Mouse (Mus musculus): Measurements from ENCODE around the gene Degs1. TPM values are rescaled to one million over a fixed set of nuclear protein-coding genes. Genes with fewer than 3 reads are reported as not detected.

Gene Degs1
- polyA plus RNA-seq (2016; fragmentation: Nextera tagmentation; extraction: Ambion mirVana): 67.7 and 68.0 TPM in 2 replicates

DNA sequence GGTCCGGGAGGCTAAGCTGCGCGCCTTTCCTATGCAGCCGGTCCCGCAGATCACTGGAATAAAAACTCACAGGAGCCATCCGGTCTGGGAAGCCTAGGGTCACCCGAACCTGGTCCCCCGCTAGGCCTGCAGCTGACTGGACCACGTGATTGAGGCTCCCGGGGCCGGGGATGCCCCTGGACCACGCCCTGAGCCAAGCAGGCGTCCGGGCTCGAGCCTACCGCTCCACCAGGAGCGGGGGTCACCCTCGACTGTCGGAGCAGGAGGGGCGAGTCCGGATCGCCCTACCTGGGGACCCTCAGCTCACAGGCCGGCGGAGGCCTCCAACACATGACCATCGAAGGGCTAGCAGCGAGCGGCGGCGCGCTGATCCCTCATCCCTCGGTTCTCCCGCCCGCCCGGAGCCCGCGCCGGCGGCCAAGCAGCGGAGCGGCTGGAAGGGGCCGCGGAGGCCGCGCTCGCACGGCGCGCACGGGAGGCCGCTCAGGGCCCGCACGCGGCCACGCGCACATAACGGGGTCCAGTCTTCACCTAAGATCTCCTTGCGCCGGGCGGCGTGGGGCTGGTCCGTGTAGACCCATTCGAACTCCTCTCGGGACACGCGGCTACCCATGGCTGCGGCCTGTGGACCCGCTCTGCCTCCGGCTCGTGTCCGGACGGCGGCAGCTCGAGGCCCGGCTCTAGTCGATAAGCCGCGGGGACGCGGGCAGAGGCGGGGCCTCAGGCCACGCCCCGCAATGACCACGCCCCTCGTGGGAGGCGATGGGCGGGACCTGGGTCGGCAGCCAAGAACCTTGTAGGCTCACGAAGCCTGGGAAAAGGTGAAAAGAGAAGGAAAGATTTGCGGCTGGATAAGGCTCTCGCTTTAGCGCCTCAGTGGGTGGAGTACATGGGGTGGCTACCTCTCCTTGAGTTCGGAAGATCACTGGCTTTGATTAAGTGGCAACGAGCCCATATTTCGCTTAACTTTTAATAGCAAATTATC, at the start of gene Degs1:
Gene Degs1, minus strand, starts transcription at position 714 of the 985 bp plus-strand sequence.
- no peaks in the 10 kb centered on the region for H3K9me3 ChIP-seq
- peak within 1 kb of the TSS; percentile 66 for H3K27ac ChIP-seq
- no peaks in the 10 kb centered on the region for H3K27me3 ChIP-seq (replicated peaks)
- peak within 1 kb of the TSS; percentile 68 for H3K4me3 ChIP-seq
- peak within 1 kb of the TSS; percentile 80 for H3K4me2 ChIP-seq (replicated peaks)
- peak; percentile 91 for ATAC-seq (ENCODE audit: low FRiP score, low read depth)
- peaks cover 16% of the 10 kb centered on the region for H3K4me1 ChIP-seq
- under 1% methylated on average over 94 of the region's 94 CpGs for WGBS
- H3K36me3 ChIP-seq: peaks cover 16% of the 10 kb centered on the region
- H3K9ac ChIP-seq: peak within 1 kb of the TSS; percentile 86

DNA sequence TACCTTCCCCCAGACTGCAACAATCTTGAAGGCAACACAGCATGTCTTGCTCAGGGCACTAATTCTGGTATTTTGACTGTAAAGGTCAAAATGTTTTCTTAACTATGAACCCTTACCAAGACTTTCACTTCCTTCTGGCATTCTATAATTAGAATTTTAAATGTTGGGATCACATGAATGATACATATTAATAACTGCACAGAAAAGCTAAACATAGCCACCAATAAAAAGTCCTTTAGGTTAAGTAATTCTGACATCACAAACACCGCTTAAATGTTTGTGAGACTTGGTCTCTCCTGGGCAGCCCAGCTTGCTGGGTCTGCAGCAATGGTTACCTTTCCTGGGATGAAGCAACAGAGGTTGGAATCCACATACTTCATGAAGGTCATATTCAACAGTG, 43.3 kb upstream of the Degs1 start:
- no peaks in the 10 kb centered on the region for H3K27me3 ChIP-seq (replicated peaks)
- no peak overlapping the region for H3K4me3 ChIP-seq
- H3K9ac ChIP-seq: no peak overlapping the region
- no peaks in the 10 kb centered on the region for H3K9me3 ChIP-seq
- H3K36me3 ChIP-seq: peaks cover 74% of the 10 kb centered on the region
- ATAC-seq (ENCODE audit: low FRiP score, low read depth): no peak
- no peaks in the 10 kb centered on the region for H3K4me1 ChIP-seq
- no peak overlapping the region for H3K4me2 ChIP-seq (replicated peaks)
- WGBS: 93% methylated on average over 1 of the region's 1 CpGs
- no peak overlapping the region for H3K27ac ChIP-seq

DNA sequence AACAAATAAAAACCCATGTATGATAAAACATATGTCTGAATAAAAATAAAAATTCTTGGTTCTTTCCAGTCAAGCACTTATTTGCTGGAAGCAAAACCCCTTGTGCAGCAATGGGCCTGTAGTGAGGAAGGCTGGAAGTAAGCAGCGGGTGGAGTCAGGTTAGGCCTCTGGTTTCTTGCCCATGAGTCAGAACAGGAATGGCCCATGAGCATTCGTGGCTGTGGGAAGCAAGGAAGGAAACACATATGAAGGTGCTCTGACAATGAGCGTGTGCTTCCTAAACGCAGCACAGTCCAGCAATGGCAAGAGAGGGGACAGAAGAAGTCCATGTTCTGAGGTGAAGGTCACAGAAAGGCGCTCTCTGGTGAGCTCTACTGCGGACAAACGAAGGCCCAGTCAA, 41.9 kb upstream of the Degs1 start:
- 95% methylated on average over 7 of the region's 7 CpGs for WGBS
- ATAC-seq (ENCODE audit: low FRiP score, low read depth): no peak
- Histone ChIP-seq H3K4me2 (replicated peaks) (no peak overlapping the region), H3K9ac (no peak overlapping the region), H3K36me3 (peaks cover 79% of the 10 kb centered on the region), H3K4me3 (no peak overlapping the region), H3K4me1 (no peaks in the 10 kb centered on the region), H3K9me3 (no peaks in the 10 kb centered on the region), H3K27me3 (replicated peaks) (no peaks in the 10 kb centered on the region), H3K27ac (no peak overlapping the region)

DNA sequence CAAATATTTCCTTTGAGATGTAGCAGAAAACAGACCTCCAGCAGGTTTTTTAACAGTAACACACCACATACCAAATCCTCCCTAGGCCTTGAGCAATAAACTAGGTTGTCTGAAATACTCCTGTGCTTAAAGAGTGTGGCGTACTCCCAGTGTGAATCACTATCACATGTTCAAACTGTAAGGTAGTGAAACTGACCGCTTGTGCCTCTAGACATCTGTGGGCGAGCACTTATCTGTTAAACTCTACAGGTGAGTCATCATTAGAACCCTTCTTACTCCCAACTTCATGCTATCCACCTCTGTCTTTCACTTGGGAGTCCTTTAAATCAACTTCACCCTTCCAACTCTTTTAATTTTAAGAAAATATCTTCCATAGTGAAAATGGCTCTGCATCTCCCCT, 40.5 kb upstream of the Degs1 start:
- WGBS: 97% methylated on average over 3 of the region's 3 CpGs
- H3K9ac ChIP-seq: no peak overlapping the region
- no peaks in the 10 kb centered on the region for H3K27me3 ChIP-seq (replicated peaks)
- H3K4me2 ChIP-seq (replicated peaks): no peak overlapping the region
- no peak overlapping the region for H3K27ac ChIP-seq
- no peaks in the 10 kb centered on the region for H3K9me3 ChIP-seq
- H3K36me3 ChIP-seq: peaks cover 82% of the 10 kb centered on the region
- no peak overlapping the region for H3K4me3 ChIP-seq
- no peak for ATAC-seq (ENCODE audit: low FRiP score, low read depth)
- no peaks in the 10 kb centered on the region for H3K4me1 ChIP-seq

DNA sequence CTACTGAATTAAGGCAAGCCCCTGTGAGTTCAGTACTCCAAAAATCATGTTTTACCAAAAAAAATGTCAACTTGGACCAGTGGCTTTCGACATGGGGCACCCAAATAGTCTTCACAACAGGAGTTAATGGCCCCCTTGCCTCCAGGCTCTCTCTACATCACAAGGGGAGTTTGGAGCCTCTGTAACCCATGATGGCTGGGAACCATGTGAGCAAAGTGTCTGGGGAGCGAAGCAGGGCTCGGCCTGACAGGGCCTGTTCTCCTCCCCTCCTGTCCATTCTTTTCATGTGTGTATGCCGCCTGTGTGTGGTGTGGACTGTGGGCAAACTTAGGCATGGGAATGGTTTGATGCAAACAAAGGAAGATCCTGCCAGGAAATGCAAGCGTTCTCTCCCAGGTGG, 31.6 kb upstream of the Degs1 start:
- no peak for ATAC-seq (ENCODE audit: low FRiP score, low read depth)
- no peaks in the 10 kb centered on the region for H3K4me1 ChIP-seq
- peaks cover 64% of the 10 kb centered on the region for H3K36me3 ChIP-seq
- H3K27me3 ChIP-seq (replicated peaks): no peaks in the 10 kb centered on the region
- H3K4me3 ChIP-seq: no peak overlapping the region
- no peak overlapping the region for H3K4me2 ChIP-seq (replicated peaks)
- H3K27ac ChIP-seq: no peak overlapping the region
- 0 out of 2 replicates have a peak, but pooled peaks cover 5% of the 10 kb centered on the region for H3K9me3 ChIP-seq
- H3K9ac ChIP-seq: no peak overlapping the region
- WGBS: 97% methylated on average over 5 of the region's 5 CpGs

DNA sequence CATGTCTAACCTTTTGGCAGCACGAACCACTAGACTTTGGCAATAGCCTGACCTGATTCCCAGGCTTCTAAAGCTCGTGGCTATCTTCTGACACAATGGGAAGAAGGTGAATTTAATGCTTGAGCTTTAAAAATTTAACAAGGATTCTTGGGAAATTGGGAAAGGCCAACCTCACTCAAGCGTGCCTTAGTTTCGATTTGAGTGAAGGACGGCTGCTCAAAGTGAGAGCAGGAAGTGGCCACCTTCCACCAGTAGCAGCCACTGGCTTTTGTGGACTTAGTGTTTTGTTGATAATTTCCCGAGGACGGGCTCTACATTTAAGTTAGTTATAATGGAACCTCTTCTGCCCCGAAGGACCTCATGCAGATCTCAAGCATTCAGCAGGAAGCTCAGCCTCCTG, 30.6 kb upstream of the Degs1 start:
- WGBS: 93% methylated on average over 8 of the region's 8 CpGs
- Histone ChIP-seq H3K9ac (no peak overlapping the region), H3K27me3 (replicated peaks) (no peaks in the 10 kb centered on the region), H3K36me3 (peaks cover 55% of the 10 kb centered on the region), H3K4me1 (no peaks in the 10 kb centered on the region), H3K27ac (no peak overlapping the region), H3K9me3 (0 out of 2 replicates have a peak, but pooled peaks cover 5% of the 10 kb centered on the region), H3K4me2 (replicated peaks) (no peak overlapping the region), H3K4me3 (no peak overlapping the region)
- no peak for ATAC-seq (ENCODE audit: low FRiP score, low read depth)

DNA sequence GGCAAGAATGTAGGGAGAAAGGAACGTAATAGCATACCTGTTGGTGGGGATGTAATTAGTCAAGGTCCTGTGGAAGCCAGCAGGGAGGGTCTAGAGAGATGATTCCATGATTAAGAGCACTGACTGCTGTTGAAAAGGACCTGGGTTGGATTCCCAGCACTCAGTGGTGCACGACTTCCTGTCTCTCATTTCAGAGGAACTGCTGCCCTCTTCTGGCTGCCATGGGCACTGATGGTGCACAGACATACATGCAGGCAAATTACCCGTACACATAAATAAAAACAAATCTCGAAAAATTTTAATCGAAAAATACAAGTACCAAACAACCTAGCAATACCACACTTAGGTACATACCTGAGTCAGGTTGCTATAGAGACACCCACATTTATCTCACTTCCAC, 28.8 kb upstream of the Degs1 start:
- WGBS: 96% methylated on average over 5 of the region's 5 CpGs
- H3K4me1 ChIP-seq: no peaks in the 10 kb centered on the region
- no peak overlapping the region for H3K9ac ChIP-seq
- no peak overlapping the region for H3K4me2 ChIP-seq (replicated peaks)
- H3K4me3 ChIP-seq: no peak overlapping the region
- no peaks in the 10 kb centered on the region for H3K27me3 ChIP-seq (replicated peaks)
- H3K36me3 ChIP-seq: peaks cover 37% of the 10 kb centered on the region
- no peak for ATAC-seq (ENCODE audit: low FRiP score, low read depth)
- 0 out of 2 replicates have a peak, but pooled peaks cover 5% of the 10 kb centered on the region for H3K9me3 ChIP-seq
- H3K27ac ChIP-seq: no peak overlapping the region

DNA sequence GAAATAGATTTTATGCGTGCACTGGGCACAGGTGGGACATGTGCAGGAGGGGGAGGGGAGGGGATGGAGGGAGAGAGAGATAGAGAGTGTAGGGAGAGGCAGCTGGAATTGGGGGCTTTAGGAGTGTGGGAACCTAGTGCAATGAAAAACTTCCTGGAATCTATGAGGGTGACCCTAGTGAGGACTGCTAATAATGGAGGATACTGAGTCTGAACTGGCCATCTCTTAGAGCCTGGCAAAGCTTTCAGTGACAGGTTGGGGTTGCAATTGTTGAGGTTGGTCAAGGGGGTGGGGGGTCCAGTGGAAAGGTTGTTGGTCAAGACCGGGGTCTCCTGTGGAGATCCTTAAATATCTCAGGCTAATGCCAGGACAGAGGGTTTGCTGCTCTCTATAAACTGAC, 27.7 kb upstream of the Degs1 start:
- Histone ChIP-seq H3K9ac (no peak overlapping the region), H3K4me1 (no peaks in the 10 kb centered on the region), H3K4me3 (no peak overlapping the region), H3K36me3 (peaks cover 28% of the 10 kb centered on the region), H3K4me2 (replicated peaks) (no peak overlapping the region), H3K9me3 (0 out of 2 replicates have a peak, but pooled peaks cover 5% of the 10 kb centered on the region), H3K27me3 (replicated peaks) (no peaks in the 10 kb centered on the region), H3K27ac (no peak overlapping the region)
- WGBS: 89% methylated on average over 2 of the region's 2 CpGs
- ATAC-seq (ENCODE audit: low FRiP score, low read depth): no peak

DNA sequence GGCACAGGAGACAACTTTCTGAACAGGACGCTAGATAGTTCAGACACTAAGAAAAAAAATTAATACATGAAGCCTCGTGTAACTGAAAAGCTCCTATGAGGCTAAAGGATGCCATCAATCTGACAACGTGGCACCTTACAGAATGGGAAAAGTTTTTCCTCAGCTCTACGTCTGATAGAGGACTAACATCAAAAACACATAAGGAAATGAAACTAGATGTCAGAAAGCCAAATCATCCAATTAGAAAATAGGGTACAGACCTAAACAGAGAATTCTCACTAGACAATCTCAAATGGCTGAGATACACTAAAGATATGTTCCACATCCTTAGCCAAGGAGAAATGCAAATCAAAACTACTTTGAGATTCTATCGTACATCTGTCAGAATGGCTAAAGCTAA, 26.8 kb upstream of the Degs1 start:
- peaks cover 19% of the 10 kb centered on the region for H3K36me3 ChIP-seq
- H3K9me3 ChIP-seq: 0 out of 2 replicates have a peak, but pooled peaks cover 5% of the 10 kb centered on the region
- no peak overlapping the region for H3K4me2 ChIP-seq (replicated peaks)
- H3K4me3 ChIP-seq: no peak overlapping the region
- no peak overlapping the region for H3K9ac ChIP-seq
- ATAC-seq (ENCODE audit: low FRiP score, low read depth): no peak
- no peaks in the 10 kb centered on the region for H3K27me3 ChIP-seq (replicated peaks)
- no peaks in the 10 kb centered on the region for H3K4me1 ChIP-seq
- H3K27ac ChIP-seq: no peak overlapping the region
- WGBS: 81% methylated on average over 5 of the region's 5 CpGs

DNA sequence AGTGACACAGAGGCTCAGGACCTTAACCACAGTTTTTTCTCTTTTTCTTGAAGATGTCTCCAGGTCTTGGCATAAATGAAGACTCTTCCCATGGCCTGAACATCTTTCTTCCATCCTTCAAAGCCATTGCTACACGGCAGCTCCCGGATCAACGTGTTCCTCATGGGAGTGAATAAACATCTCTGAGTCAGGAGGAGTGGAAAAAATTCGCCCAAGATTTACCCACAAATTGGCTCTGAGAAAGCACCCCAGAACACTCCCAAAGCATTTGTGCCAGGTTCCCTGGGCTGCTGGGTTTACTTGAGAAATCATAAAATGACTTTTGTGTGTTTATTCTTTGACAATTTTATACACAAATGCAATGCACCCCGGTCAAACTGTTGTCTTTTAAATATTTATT, 20.3 kb upstream of the Degs1 start:
- no peak overlapping the region for H3K4me2 ChIP-seq (replicated peaks)
- H3K9ac ChIP-seq: no peak overlapping the region
- no peak for ATAC-seq (ENCODE audit: low FRiP score, low read depth)
- no peak overlapping the region for H3K27ac ChIP-seq
- no peaks in the 10 kb centered on the region for H3K36me3 ChIP-seq
- no peaks in the 10 kb centered on the region for H3K4me1 ChIP-seq
- no peaks in the 10 kb centered on the region for H3K27me3 ChIP-seq (replicated peaks)
- WGBS: 96% methylated on average over 5 of the region's 5 CpGs
- no peak overlapping the region for H3K4me3 ChIP-seq
- H3K9me3 ChIP-seq: no peaks in the 10 kb centered on the region

DNA sequence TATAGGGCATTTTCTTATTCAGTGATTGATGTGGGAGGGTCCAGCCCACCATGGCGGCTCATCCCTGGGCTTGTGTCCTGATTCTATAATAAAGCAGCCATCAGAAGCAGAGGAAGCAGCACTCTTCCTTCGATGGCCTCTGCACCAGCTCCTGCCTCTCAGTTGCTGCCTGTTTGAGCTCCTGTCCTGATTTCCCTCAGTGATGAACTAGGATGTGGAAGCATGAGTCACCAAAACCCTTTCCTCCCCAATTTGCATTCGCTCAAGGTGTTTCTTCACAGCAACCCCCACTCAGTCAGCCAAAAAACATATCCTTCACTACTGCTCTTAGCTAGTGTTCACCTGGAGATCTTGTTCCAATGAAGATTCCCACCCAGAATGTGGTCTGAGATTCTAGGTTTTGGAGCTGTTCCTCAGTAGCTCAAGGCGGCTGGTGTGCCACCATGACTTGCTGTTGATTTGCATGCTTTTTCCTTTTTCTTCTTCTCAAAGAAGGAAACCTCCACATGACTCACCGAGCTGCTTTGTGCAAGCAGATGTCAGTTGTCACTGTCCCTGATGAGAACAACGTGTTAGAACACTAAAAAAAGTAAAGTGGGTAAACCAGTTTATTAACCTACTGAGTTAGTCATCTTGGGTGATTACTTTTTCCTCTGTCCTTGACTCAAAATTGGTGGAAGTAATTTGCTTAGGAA, 19.7 kb upstream of the Degs1 start:
- no peak overlapping the region for H3K27ac ChIP-seq
- H3K36me3 ChIP-seq: no peaks in the 10 kb centered on the region
- no peaks in the 10 kb centered on the region for H3K4me1 ChIP-seq
- no peaks in the 10 kb centered on the region for H3K27me3 ChIP-seq (replicated peaks)
- WGBS: 84% methylated on average over 6 of the region's 6 CpGs
- no peaks in the 10 kb centered on the region for H3K9me3 ChIP-seq
- ATAC-seq (ENCODE audit: low FRiP score, low read depth): no peak
- no peak overlapping the region for H3K9ac ChIP-seq
- H3K4me3 ChIP-seq: no peak overlapping the region
- no peak overlapping the region for H3K4me2 ChIP-seq (replicated peaks)

DNA sequence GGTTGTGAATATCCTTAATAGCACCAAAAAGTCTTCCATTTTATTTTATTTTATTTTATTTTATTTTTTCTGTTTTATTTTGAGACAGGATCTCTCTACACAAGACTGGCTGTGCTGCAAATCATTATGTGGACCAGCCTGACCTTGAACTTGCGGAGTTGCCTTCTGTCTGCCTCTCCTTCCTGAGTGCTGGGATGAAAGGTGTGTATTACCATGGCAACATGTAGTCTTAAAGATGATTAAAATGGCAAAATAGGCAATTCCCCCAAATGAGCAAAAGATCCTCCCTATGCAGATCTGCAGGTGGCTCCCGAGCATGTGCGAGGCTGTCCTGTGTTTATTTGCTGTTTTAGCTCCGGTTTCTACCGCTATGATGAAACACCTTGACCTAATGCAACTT, 15.2 kb upstream of the Degs1 start:
- WGBS: 93% methylated on average over 5 of the region's 5 CpGs
- H3K27me3 ChIP-seq (replicated peaks): no peaks in the 10 kb centered on the region
- H3K4me1 ChIP-seq: no peaks in the 10 kb centered on the region
- H3K9me3 ChIP-seq: no peaks in the 10 kb centered on the region
- H3K4me2 ChIP-seq (replicated peaks): no peak overlapping the region
- H3K36me3 ChIP-seq: no peaks in the 10 kb centered on the region
- H3K4me3 ChIP-seq: no peak overlapping the region
- ATAC-seq (ENCODE audit: low FRiP score, low read depth): no peak
- no peak overlapping the region for H3K9ac ChIP-seq
- no peak overlapping the region for H3K27ac ChIP-seq

Measured in neural tube, embryonic 12.5 days (tissue).